Mouse (Mus musculus) CD8-positive naive resting alpha-beta T cell, adult 57 days (primary cell): ENCODE measurements around the gene Rpp40. TPM values are rescaled to one million over a fixed set of nuclear protein-coding genes. Genes with fewer than 3 reads are reported as not detected.

Source experiments
- total RNA-seq: library from RNA; stranded (reverse); gene quantifications from one replicate; pipeline ENCODE4 v1.2.4, GENCODE M21; 2023

Gene Rpp40
- 8.0 TPM for total RNA-seq

GRCm38 (mm10) chr13:35905879-35906481 is at the start of gene Rpp40:
TSS of gene Rpp40 (minus strand) at chr13:35906359.

Other genes starting within 250 kb of the Rpp40 start
- gene Cdyl, start 246.5 kb downstream of the Rpp40 start, total RNA-seq: 20.1 TPM
- gene Ppp1r3g, start 52.5 kb upstream of the Rpp40 start, total RNA-seq: not detected
- 36.4 TPM for gene Fars2, start 211.1 kb upstream of the Rpp40 start, total RNA-seq
- 7.6 TPM for gene Lyrm4, start 211.2 kb upstream of the Rpp40 start, total RNA-seq